Mouse (Mus musculus) E14TG2a.4 (cell line): ENCODE measurements around the gene Fam189a2.

ENCODE experiments used
- CTCF ChIP-seq: conservative IDR thresholded peaks from 2 replicates; pipeline ENCODE4 v1.5.1; 2014; ENCODE audit warnings: low read length
- POU5F1 ChIP-seq: IDR thresholded peaks from 2 replicates; pipeline ENCODE4 v1.6.1; 2014; ENCODE audit warnings: low read length, borderline replicate concordance

DNA sequence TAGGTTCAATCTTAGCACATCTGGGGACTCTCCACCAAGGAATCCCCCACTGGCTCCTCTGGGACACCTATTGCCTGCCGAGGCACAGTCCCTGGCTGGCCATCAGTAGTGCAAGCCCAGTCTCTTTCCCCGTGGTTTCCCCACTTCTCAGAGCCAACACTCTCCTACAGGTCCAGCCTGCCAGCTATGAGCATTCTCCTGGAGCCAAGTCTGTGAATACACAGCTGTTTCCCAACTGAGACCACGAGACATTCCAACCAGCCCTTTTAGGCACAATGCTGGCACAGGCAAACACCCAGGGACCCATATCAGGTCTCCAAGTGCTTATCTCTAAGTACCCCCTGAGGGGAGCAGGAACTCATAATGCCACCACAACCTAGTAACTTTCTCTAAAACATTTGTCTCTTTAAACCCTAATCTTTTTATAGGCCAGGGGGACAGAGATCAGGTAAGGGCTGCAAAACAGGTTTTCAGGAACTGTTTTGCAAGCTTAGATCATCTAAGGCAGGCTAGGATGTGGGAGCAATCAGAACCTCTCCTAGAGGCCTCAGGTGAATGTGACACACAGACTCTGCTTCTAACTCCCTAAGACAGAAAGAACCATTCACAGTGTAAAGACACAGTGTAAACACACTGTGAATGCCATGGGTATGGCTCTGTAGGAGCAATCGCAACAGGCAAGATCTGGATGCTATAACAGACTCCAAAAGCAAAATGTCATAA lies 23.0 kb downstream of the Fam189a2 start:
- TF ChIP-seq CTCF, result no peak
- TF ChIP-seq POU5F1, result no peak
